Mouse (Mus musculus) frontal cortex, postnatal 36 days (tissue): ENCODE measurements around the gene Hhat.

Experiments
- DNase-seq, 2 experiments: peaks; one replicate each; pipeline ENCODE4 v3.0.0; 2022; ENCODE audit warnings: low spot score in 2 of 2

Gene Hhat

DNA sequence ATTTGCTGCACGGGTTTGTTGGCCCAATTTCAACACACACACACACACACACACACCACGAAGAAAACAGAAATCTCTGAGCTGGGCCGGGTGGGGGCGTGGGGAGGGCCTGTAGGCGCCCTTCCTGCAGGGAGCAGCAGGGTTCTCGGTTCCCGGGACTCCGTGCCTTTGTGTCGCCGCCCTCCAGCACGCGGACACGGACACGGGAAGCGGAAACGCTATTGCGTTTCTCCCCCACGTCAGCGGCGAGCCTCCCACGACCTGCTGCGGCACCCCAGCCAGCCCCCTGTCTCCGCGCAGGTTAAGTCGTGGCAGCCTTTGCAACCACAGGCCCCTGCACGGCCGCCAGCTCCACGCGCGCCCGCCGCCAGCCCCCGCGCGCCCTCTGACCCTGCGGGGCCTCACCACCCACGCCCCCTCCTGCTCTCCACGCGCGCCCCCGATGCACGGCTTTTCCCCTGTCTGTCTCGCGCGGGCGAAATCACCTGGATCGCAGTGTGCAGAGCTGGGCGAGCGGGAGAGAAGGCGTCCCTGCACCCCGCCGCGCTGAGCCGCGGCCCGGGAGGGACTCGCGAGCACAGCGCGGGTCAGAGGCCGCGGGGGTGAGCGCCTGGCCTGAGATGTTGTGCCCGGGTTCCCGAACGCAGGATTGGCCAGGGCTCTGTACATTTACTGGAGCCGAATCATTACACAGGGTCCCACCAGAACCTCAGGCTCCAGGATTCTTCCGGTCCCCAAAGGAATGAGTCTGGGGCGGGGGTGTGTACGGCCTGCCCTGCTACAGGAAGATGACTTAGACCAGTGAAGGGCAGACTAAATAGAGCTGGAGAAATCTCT is at the start of gene Hhat:
TSS of gene Hhat (minus strand) at position 729 of the 837 bp plus-strand sequence.
- peak; percentile 61 to 66 for DNase-seq

DNA sequence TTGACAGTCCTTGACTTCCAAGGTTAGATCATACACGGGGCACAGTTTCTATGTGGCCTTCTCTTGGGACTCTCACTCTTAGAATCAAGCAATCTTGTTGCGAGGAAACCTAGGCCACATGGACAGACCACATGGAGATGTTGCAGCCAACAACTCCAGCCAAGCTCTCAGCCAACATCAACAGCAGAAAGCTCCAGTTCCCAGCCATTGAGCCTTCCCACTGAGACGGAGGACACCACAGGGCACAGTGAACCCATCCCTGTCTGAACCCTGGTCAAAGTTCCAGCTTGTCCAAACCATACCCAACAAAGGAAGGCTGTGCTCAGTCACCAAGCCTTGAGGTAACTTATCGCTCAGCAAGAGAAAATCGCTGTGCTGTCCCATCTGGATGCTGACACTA is 47.3 kb upstream of the Hhat start:
- no peak for DNase-seq

DNA sequence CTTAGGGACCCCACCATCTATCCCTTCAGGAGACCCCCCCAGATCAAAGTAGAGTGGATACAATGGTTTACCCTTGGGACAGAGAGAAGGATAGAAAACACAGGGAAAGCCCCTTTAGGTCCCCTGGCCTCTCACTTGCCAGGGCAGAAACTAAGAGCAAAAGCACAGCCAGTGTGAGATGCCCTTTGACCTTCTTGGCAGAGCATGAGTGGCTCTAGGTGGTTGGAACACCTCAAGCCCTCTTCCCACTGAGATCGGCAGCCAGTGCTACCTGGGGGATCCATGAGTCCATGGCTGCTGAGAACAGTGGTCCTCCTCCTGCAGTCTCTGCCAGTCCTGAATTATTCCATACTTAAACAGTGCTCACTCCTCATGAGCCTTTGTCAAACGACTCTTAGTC is 44.8 kb upstream of the Hhat start:
- DNase-seq, result no peak

DNA sequence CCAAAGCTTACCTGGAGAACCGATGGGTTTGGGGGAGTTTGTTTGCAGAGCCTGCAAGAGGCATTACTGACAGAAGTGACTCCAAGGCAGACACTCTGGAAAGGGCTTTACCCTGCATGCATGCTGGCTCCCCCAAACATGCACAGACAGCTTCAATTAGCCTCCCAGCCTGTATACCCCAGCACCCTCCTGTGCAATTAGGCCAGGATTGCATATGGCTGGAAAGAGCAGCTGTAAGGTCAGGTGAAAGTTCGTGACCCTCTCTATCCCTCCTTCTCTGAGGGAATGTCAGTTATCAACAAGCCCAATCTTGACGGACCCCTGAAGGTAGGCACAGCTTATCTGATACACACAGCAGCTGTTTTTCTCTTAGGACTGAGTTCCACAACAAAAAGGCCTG is 43.7 kb upstream of the Hhat start:
- no peak for DNase-seq

DNA sequence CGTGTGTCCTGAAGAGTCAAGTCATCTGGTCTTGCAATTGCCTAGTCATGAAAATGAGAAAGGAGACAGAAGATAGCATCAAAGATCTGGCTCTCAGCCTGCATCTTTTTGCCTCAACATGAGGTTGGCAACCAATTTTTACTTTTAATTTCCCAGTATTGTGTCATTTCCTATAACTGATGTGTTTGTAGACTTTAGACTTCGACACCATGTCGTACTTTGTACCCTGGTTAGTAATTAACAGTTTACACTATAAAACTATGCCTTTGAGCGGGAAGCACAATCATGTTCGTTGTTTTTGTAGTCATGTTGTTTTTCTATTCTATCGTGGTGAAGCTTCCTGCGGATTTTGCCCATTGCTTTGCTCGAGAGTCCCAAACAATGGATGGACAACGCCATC is 41.7 kb upstream of the Hhat start:
- DNase-seq, result no peak

DNA sequence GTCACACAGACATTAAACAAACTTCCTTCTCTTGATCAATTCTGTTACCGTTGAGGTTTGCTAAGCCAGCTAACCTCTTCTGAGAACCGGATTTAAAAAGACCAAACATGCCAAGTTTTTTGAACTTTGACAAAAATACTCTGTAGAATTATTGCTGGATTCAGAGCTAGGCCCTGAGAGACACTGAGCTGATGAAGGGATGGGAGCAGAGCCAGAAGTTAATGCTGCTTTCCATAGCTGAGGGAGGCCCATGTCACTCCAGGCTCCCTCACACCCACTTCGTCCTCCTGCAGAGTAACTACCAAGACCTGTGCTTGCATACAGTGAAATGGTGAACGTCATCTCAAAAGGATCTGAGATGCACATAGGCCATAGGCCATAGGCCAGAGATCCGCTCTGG is 41.3 kb upstream of the Hhat start:
- no peak for DNase-seq

DNA sequence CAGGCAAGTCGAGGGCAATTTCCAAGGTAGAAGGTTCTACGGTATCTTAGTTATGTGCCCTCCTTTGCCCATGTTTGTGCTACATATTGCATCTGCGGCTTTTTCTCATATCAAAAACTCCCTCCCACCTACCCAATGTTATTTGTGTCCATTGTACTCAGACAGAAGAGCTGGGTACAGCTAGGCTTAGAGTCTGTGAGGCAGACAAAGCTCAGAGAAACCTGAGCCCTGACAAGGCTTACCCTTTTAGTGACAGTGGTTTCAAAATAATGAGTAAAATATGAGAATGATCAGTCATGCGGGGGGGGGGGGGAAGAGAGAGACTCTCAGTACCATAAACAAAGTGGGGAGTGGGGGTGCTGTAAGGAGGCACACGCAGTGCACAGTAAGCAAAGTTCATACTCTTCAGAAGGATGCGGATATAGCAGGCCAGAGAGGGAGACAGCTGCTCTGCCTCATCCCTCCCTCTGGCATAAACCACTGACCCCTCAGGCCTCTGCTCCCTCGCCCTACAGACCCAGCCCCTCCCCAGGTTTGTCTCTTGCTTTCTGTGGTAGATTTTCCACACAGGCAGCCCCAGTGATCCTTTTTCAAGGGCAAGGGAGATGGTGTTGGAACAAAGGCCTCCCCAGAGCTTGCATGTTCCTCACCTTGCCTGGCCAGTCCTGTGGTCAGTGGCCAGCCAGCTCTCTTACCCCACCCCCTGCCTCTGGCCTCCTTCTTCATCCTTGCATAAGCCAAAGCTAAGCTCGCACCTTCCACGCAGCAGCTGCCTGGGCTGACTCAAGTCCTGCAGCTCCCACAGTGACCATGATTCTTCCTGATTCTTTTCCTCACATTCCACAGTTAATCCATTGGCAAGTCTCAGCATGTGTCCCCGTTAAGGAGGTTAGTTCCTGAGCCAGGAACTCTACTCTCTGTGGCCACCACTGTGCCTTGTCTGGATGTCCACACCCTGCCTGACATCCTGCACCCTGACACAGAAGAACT is 35.4 kb upstream of the Hhat start:
- DNase-seq, result peak; percentile 54 to 58

DNA sequence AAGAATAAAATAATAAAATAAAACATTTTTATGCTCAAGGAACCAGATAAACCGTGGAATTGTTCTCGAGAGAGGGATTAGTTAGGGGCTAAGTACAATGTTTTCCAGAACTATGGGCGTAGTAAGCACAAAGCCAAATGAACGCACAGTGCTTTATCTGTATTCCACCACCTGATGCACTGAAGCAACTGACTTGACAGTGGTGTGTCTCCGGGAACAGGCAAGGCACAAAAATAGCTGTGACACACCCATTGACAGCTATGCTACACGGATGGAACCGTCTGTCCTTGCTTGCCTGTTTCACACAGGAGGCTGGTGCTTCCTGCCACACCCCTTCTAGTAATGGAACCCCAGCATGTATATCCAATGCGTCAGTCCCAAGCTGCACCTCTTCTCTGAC is 29.3 kb upstream of the Hhat start:
- DNase-seq, result no peak

DNA sequence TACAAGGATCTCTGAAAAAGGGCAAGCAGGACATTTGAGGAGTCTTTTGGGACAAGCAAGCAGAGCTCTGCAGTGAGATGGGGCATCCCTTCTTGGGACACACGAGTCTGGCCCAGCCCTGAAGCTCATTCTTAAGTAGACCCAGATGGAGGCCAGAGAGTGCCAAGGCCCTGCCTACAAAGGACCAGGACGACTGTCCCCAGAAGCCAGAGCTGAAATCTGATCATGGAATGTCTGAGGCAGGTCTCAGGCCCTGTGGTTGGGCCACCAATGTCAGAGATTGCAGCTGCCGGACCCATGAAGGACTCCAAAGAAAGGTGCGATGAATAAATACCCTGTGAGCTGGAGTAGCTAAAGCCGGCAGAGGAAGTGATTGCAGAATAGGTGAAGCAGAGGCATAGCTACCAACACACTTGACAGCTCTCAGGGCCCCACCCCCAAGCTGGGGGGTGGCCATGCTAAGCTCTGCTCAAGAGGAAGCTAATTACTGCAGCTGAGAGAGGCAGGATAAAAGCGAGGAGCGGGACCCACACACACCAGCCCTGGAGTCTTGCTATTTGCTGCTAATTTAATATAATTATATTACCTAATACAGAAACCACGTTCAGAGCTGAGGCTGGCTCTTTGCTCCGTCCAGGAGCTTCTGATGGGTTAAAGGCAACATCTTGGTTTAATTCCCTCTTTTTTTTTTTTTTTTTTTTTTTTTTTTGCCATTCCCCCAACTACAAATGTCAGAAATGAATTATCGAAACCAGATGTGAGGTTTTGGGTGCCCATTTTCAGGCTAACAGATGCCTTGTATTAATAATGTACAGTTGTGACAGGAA is 28.4 kb upstream of the Hhat start:
- DNase-seq, result no peak

DNA sequence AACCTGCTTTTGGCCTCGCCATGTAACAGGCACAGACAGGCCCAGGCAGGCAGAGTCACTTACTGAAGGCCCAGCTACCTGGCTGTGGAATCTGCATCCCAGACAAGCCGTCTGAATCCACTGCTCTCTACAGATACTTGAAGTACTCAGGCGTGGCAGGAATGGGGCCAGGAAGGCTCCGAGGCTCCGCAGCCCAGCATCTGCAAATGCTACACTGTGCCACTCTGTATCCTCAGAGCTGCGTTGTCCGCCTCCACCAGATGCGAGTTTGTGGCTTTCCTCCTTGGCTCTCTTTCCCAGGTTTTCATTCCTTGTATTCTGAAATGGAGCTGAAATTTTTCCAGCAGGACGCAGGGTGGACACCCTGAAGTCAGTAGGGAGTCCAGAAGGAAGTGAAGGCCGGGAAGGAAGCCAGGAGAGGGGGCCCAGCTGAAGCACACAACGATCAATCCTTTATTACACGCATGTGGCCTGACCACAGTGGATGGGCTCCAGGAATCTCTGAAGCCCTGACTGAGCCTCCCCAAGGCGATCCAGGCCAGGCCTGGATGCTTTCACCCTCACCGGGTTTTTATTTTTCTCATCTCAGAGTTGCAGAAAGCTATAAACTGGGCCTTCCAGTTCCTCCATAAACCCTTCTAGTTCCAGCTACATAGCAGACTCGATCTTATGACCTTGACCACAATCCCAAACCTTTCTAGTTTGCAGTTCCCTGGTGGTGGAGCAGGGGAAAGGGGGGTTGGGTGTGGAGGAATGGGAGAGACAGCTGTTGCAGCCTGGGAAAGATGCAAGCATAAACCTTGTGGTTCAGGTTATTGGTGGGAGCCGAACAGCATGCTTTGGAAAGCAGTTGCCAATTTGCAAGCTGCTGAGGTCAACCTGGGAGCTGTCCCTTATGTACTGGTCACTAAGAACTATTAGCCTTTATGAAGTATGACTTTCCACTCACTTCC is 27.5 kb upstream of the Hhat start:
- DNase-seq, result no peak

DNA sequence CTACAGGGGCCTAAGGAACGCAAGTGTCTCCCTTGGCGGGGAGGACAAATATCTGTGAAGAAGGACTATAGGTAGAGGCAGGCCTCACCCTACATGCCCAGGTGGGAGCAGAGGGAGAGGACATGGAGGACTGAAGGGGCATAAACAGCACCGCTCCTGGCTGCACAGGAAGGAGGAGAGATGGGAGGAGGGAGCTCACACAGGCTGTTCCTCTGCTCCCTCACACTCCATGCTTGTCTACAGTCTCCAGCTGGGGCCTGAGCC is 25.9 kb upstream of the Hhat start:
- no peak for DNase-seq

DNA sequence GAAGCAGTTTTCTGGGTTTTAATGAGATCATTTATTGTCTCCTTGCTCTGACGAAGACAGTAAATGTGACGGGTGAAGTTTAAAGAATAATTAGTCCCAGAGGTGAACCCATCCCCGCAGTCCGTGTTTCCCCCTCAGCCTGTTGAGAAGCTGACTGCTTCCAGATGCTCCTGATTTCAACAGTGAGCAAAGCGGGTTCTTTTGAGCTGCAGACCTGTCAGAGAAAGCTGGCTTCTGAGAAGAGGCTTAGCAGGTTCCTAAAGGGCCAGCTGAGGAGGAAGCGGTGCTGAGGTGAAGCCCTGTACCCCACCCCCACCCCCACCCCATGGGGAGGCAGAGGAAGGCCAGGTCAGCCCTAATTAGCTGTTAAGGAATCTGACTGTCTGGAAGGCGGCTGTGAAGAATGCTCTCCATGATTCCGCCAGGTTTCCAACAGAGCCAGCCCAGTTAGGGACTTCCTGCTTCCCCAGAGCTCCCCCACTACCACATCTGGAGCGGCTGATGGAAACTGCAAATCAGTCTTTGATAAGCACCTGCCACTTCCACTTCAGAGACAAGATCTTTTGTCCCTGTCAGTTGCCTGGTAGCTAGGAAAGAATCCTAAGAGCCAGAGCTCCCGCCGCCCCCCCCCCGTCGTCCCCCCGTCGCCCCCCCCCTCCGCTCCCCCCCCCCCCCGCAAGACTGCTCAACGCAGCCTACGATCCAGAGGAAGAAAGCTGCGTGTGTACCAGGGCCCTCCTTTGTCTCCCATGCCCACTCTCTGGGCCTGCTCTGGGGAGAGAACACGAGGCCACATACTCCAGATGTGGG is 25.4 kb upstream of the Hhat start:
- no peak for DNase-seq

DNA sequence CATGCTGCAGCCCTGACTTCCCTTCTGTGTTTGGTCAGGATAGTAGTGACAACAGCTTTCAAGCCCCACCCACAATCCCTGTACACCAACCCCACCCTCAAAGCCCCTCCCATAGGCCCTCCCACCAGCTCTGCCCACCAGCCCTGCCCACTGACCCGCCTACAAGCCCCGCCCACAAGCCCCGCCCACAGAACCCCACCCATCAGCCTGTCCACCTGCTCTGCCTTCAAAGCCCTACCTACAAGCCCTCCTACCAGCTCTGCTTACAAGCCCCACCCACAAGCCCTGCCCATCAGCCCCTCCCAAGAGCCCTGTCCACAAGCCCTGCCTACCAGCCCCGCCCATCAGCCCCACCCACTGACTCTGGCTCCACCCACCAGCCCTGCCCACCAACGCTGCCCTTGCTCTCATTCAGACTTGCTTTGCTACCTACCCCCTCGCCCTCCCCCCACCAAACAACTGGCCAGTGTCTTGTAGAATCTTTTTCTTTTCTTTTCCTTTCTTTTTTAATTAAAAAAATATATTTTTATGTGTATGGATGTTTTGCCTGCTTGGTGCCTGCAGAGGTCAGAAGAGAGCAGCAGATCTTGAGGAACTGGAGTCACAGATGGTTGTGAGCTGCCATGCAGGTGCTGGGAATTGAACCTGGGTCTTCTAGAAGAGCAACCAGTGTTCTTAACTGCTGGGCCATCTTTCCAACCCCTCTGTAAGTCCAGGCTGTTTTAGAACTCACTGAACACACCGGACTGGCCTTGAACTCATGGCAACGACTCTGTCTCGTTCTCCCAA is 24.1 kb upstream of the Hhat start:
- no peak for DNase-seq

DNA sequence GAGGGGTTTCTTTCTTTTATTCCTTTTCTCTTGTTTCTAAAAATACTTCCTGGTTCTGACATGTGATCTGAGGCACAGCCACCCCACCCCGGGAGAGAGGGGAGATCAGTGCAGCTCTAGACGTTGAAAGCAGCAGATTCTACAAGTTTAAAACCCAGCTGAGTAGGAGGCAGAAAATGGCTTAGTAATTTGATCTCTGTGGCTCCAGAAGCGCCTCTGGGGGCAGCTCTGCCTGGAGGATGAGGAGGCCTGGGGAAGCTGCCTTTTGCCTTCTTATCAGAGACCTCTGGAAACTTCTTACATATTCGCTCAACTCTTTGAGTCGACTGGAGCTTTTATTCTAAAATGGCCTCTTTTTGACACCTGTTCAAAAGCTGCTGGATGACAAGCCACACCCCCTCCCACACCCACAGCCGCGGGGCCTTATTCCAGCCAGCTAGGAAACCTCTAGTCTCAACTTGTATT is 20.9 kb upstream of the Hhat start:
- no peak for DNase-seq

DNA sequence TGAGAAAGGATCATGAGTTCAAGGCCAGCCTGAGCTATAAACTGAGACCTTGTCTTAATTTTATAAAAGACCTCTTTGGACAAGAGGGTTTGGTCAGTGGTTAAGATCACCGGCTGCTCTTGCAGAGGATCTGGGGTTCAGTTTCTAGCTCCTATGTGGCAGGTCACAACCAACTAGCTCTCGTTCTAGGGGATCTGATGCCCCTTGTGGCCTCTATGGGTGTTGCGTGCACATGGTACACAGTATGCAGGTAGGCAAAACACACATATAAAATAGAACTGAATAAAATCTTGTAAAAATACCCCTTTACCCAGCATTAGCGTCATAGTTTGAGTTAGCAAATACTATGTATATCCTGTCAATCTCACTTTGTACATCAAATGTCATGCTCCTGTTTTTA is 19.4 kb upstream of the Hhat start:
- DNase-seq, result no peak

DNA sequence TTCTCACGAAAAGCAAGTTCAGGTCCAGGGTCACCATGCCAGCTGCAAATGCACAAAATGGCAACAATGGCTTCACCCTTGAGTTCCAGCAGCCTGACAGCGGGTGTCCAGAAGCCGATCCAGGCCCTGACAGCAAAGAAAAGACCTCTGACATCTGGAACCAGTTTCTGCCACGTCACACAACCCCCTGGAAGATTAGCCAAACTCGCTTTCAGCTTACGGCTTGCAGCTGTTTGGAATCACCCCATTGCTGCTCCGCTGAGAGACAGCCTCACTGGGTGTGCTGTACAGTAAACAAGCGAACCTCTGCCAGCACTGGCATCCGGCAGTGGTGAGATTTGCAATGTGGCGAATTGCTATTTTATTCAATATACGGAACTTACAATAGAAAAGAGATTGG is 18.8 kb upstream of the Hhat start:
- no peak for DNase-seq

DNA sequence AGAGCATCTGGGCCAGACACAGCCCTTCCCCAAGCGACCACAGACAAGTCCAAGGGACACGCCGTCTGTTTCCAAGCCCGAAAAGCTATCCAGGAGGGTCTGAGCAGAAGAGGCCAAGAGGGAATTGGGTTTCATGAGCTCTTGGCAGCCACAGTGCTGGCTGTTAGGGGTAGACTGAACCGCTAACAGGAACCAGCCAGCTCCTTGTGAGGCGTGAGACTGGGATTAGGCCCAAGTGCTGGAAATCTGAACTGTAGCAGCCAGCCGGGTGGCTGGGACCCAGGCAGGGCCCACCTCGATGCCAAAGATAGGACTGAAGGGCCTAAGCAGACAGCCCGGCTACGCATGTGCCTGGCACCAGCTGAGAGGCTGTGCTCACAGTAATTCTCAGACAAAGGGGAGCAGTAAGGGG is 18.1 kb upstream of the Hhat start:
- DNase-seq, result peak in 1 of 2 experiments; percentile 52

DNA sequence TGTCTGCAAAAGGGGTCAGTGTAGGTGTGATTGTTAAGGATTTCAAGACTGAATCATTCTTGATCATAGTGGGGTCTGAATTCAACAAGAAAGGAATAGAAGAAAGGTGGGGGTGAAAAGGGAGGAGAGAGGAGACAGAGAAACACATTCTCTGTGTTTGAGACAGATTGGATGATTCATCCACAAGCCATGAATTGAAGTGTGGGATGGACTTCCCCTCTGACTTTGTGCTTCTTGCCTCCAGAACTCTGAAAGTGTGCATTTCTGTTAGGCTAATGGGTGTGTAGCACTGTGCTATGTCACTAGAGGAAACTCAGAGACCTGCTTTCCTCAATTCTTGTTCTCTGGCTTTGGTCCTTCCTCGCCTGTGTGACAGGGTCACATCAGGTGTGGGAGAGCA is 15.2 kb upstream of the Hhat start:
- DNase-seq, result no peak
